Mouse (Mus musculus) heart, adult 2 months (tissue): ENCODE measurements around the gene Ablim2. TPM values are rescaled to one million over a fixed set of nuclear protein-coding genes. Genes with fewer than 3 reads are reported as not detected.

Experiments used
- DNase-seq, 2 experiments: peaks; one replicate each; pipeline ENCODE4 v3.0.0; 2021
- H3K27ac ChIP-seq: fragments of 200-600 bp; 2 replicates; pipeline ENCODE4 v1.8.1; 2022
- H3K27me3 ChIP-seq: fragments of 200-500 bp; 2 replicates; pipeline ENCODE4 v1.6.1; 2012; ENCODE audit warnings: mild to moderate bottlenecking, low read length, inconsistent platforms, mixed read lengths; ENCODE audit not compliant: control insufficient read depth, insufficient read depth
- H3K36me3 ChIP-seq: fragments of 200-500 bp; 2 replicates; pipeline ENCODE4 v1.6.1; 2012; ENCODE audit warnings: low read length, inconsistent platforms; ENCODE audit not compliant: control insufficient read depth, insufficient read depth
- H3K4me1 ChIP-seq: fragments of 200-500 bp; 2 replicates; pipeline ENCODE4 v1.6.1; 2011; ENCODE audit warnings: low read length; ENCODE audit not compliant: control insufficient read depth, insufficient read depth
- H3K4me3 ChIP-seq: fragments of 200-600 bp; 2 replicates; pipeline ENCODE4 v1.8.1; 2022
- H3K79me2 ChIP-seq: fragments of 200-500 bp; replicated peaks from 2 replicates; pipeline ENCODE4 v1.6.1; 2012; ENCODE audit warnings: mild to moderate bottlenecking, inconsistent platforms, low read length, moderate library complexity, mixed read lengths; ENCODE audit not compliant: control insufficient read depth, insufficient read depth
- H3K9ac ChIP-seq: fragments of 200-500 bp; 2 replicates; pipeline ENCODE4 v1.6.1; 2012; ENCODE audit warnings: low read depth, mild to moderate bottlenecking, control low read depth, inconsistent platforms, low read length, mixed read lengths
- CTCF ChIP-seq: fragments of 200-600 bp; IDR thresholded peaks from 2 replicates; pipeline ENCODE4 v1.8.1; 2022; ENCODE audit warnings: antibody characterized with exemption, mild to moderate bottlenecking, moderate library complexity
- EP300 ChIP-seq: fragments of 200-500 bp; IDR thresholded peaks from 2 replicates; pipeline ENCODE4 v1.6.1; 2011; ENCODE audit warnings: low read depth, low read length, control low read depth; ENCODE audit not compliant: insufficient read depth
- POLR2A ChIP-seq: fragments of 200-500 bp; IDR thresholded peaks from 2 replicates; pipeline ENCODE4 v1.6.1; 2011; ENCODE audit warnings: mild to moderate bottlenecking, low read depth, low read length, control low read depth; ENCODE audit not compliant: insufficient read depth
- WGBS: fragments of 180-500 bp; shearing (Covaris S2); methylation state at CpG from one replicate; pipeline ENCODE4 v1.1.7; 2018; 5-methylcytosine and 5-hydroxymethylcytosine counted together
- intact Hi-C: fragments of 180-260 bp; cut with DNase I; formaldehyde crosslinking; loops from one replicate; pipeline ENCODE4 v1.15.1; 2025
- polyA plus RNA-seq: library from polyadenylated mRNA; depleted of rRNA; stranded (reverse); fragments of >200 nt; gene quantifications from 2 replicates; pipeline ENCODE4 v1.2.3, GENCODE M21; 2012
- total RNA-seq, 2 experiments: library from RNA; stranded (reverse); gene quantifications; 2 replicates each; pipeline ENCODE4 v1.2.3; 2021

The Ablim2 gene
- total and polyA plus RNA-seq, 3 experiments: 20.1 to 32.7 (median 20.8) TPM

DNA sequence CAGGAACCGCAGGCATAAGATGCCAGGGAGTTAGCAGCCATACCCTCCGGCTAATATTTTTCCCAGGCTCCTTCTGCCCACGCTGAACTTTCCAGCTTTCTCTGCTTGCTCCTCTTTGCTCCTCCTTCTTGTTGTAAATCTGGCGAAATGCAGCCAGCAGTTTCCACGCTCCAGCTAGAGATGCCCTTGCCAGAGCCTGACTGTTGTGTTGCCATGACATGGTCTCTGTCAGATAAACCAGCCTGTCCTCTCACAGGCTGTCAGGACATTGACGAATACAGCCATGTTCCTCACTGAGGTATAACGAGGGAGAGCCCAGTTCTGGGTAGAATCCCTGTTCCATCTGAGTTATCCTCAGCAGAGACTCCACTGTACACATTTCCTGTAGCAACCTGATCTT, 11.3 kb downstream of the Ablim2 start:
- no peaks in the 10 kb centered on the region for H3K27me3 ChIP-seq
- H3K4me1 ChIP-seq: peaks cover 28% of the 10 kb centered on the region
- H3K9ac ChIP-seq: peak overlapping the region; percentile 27
- intact Hi-C loops: no loop called here
- no peaks in the 10 kb centered on the region for H3K36me3 ChIP-seq
- no peak overlapping the region for H3K4me3 ChIP-seq
- WGBS: 59% methylated on average over 7 of the region's 7 CpGs
- peak overlapping the region; percentile 69 for H3K27ac ChIP-seq
- DNase-seq: peak in 1 of 2 experiments; percentile 37
- TF ChIP-seq EP300 (no peak), POLR2A (no peak), CTCF (no peak)
- H3K79me2 ChIP-seq: no peaks in the 10 kb centered on the region

DNA sequence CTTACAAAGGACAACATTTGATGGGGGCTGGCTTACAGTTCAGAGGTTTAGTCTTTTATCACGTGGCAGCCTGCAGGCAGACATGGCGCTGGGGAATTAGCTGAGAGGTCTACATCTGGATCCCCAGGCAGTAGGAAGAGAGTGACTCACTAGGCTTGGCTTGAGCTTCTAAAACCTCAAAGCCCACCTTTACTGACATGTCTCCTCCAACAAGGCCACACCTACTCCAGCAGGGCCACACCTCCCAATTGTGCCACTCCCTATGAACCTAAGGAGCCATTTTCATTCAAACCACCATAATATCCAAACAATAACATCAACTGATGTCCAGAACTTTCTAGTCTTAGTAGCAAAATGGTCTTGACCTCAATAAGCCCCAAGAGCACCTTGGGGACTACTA, 12.6 kb downstream of the Ablim2 start:
- intact Hi-C loops: no loop called here
- Histone ChIP-seq H3K4me3 (no peak overlapping the region), H3K4me1 (peaks cover 24% of the 10 kb centered on the region), H3K9ac (no peak overlapping the region), H3K79me2 (no peaks in the 10 kb centered on the region), H3K27me3 (no peaks in the 10 kb centered on the region), H3K36me3 (no peaks in the 10 kb centered on the region), H3K27ac (peak overlapping the region; percentile 81)
- no peak for TF ChIP-seq EP300
- no peak for TF ChIP-seq CTCF
- no peak for TF ChIP-seq POLR2A
- 88% methylated on average over 2 of the region's 2 CpGs for WGBS
- DNase-seq: no peak

DNA sequence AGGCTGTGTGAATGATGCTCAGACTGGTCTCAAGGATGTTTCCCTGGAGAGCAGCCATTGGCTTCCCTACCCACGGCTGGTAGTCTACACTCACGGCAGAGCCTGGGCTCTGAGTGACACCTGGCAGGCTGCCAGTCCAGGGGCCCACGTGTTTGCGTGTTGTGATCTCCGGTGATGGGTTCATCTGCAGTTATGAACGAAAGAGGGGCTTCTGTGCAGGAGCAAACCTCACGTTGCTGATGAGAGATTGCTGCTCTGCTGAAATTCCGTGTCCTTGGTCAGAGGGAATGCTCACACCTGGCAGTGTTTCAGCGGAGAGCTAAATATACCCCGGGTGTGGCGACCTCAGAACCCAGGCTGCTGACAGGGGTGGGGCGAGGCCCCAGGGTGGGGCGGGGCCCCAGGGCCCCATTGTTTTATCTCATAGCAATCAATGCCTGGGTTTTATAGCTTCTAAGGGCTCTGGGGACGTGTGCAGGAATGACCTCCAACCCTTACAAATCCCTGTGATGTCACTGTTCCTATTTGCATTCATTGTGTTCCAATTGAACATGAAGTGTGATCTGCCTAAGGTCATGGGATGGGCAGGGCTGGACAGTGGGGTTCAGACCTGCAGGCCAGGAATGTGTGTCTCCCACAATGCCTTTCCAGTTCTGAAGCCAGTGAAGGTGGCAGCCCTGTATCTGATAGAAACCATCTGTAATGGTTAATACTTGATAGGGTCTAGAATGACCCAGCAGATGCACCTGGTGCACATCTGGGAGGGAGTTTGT, 13.4 kb downstream of the Ablim2 start:
- no peaks in the 10 kb centered on the region for H3K79me2 ChIP-seq
- no peaks in the 10 kb centered on the region for H3K27me3 ChIP-seq
- H3K4me1 ChIP-seq: peaks cover 24% of the 10 kb centered on the region
- intact Hi-C loops: no loop called here
- peak; percentile 50 to 71 for DNase-seq
- 18% methylated on average over 14 of the region's 14 CpGs for WGBS
- H3K36me3 ChIP-seq: no peaks in the 10 kb centered on the region
- no peak for TF ChIP-seq EP300
- no peak for TF ChIP-seq POLR2A
- TF ChIP-seq CTCF: no peak
- no peak overlapping the region for H3K9ac ChIP-seq
- H3K27ac ChIP-seq: peak overlapping the region; percentile 81
- 0 out of 2 replicates have a peak overlapping the region, but pooled peaks have one; percentile 17 for H3K4me3 ChIP-seq

DNA sequence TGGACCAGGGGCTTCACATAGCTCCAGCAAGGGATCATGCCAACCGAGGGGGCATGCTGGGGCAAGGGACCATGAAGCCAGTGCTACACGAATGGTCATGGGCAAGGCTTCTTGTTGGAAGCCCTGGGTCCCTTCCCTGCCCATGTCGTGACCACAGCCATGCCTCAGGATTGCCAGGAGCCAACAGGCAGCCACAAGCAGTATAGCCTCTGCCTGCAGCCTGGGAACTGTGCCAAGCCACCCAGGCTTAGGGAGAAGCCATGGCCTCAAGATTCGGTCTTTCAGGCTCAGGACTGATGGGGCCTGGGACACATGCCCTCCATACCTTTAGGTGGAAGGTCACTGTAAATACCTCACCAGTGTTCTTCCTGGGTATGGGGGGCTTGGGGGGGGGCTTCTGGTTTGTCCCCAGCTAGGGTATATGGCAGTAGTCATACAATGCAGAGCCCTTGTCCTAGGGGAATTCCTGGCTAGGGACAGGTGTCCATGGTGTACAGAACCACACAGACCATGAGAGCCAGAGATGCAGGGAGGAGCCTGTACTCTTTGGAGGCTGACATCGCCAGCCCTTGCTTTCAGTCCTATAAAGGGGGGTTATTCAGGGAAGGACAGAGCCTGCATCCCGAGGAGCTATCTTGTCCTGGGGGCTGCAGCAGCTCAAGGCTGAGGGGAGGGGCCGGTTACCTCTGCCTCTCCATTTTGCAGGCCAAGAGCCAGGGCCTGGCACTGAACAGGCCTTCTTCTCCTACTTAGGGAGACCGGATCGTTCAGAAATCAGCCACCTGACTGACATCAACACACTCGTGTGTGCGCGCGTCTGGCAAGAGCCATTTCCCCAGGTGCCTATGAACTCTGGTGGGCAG, 15.8 kb downstream of the Ablim2 start:
- no peaks in the 10 kb centered on the region for H3K27me3 ChIP-seq
- intact Hi-C loops: no loop called here
- H3K27ac ChIP-seq: no peak overlapping the region
- H3K79me2 ChIP-seq: peaks cover 3% of the 10 kb centered on the region; the same call in 1 of the 2 replicates
- WGBS: 67% methylated on average over 13 of the region's 13 CpGs
- H3K9ac ChIP-seq: no peak overlapping the region
- H3K36me3 ChIP-seq: no peaks in the 10 kb centered on the region
- DNase-seq: no peak
- H3K4me3 ChIP-seq: no peak overlapping the region
- peaks cover 21% of the 10 kb centered on the region for H3K4me1 ChIP-seq
- TF ChIP-seq CTCF (no peak), EP300 (no peak), POLR2A (no peak)

DNA sequence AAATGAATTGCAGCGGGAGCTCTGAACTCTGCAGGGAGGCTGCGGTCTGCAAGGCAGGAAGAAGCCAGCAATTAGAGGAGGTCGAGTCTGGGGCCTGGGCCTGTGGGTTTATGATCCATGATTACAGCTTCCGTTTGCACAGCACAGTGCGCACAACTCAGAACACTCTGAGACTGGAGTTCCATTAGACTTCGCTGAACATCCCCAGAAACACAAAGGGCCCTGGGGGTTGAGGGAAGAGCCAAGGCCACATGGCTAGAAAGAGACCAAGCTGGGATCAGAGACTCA, 16.4 kb downstream of the Ablim2 start:
- no peak for DNase-seq
- no peak overlapping the region for H3K4me3 ChIP-seq
- peaks cover 17% of the 10 kb centered on the region for H3K4me1 ChIP-seq
- intact Hi-C loops: no loop called here
- peaks cover 3% of the 10 kb centered on the region; the same call in 1 of the 2 replicates for H3K79me2 ChIP-seq
- 68% methylated on average over 6 of the region's 6 CpGs for whole genome bisulfite sequencing
- H3K36me3 ChIP-seq: no peaks in the 10 kb centered on the region
- TF ChIP-seq POLR2A (no peak), EP300 (no peak), CTCF (no peak)
- H3K27me3 ChIP-seq: no peaks in the 10 kb centered on the region
- H3K27ac ChIP-seq: no peak overlapping the region; the same call in 1 of the 2 replicates
- H3K9ac ChIP-seq: no peak overlapping the region

DNA sequence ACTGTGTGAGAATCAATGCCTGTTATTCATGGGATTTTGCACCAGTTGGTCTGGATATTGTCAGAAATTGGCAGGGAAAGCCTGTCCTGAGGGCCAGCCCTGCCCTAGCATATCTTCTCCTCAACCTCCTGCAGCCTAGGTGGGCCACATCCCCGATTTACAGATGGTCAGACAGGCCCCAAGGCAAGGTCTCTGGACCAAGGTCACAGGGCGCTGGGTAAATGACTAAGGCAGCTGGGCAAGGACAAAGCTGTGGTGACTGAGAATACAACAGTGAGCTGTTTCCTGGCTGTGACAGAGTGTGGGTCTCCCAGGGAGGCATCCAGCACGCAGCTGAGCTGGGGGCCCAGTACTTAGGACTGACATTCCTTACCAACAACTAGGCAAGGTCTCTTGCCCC, 23.4 kb downstream of the Ablim2 start:
- Histone ChIP-seq H3K27ac (no peak overlapping the region), H3K9ac (no peak overlapping the region), H3K36me3 (no peaks in the 10 kb centered on the region), H3K4me3 (no peak overlapping the region), H3K27me3 (no peaks in the 10 kb centered on the region), H3K79me2 (peaks cover 3% of the 10 kb centered on the region; the same call in 1 of the 2 replicates), H3K4me1 (peaks cover 9% of the 10 kb centered on the region)
- 68% methylated on average over 3 of the region's 3 CpGs for WGBS
- TF ChIP-seq POLR2A: no peak
- no peak for TF ChIP-seq EP300
- no peak for TF ChIP-seq CTCF
- intact Hi-C loops: no loop called here
- no peak for DNase-seq
